Mouse (Mus musculus): ENCODE results near the gene Pld3. TPM values are rescaled to one million over a fixed set of nuclear protein-coding genes. Genes with fewer than 3 reads are reported as not detected.
A peak's percentile ranks its signal among the peaks of the same experiment; 100 is the strongest.

Pld3 gene
- polyA plus RNA-seq, 1 experiment = 50.8 TPM

- TF ChIP-seq POLR2A (IDR thresholded peaks at IDR 0.05; ENCODE audit: insufficient read depth, low read length) (no peak), CTCF (IDR thresholded peaks at IDR 0.05; ENCODE audit: low read depth, low read length) (no peak), EP300 (IDR thresholded peaks at IDR 0.05; ENCODE audit: insufficient read depth, low read depth, low read length) (no peak)
- Histone ChIP-seq H3K4me1 (ENCODE audit: control insufficient read depth, insufficient read depth, low read length) (peaks cover 3% of the 10 kb centered on the region), H3K9me3 (replicated peaks; ENCODE audit: control insufficient read depth, insufficient read depth, low read length, poor library complexity, severe bottlenecking) (no peaks in the 10 kb centered on the region), H3K9ac (ENCODE audit: low read depth, poor library complexity, severe bottlenecking) (peak overlapping the region; percentile 72), H3K36me3 (ENCODE audit: control insufficient read depth, insufficient read depth, low read length, poor library complexity, severe bottlenecking) (peaks cover 3% of the 10 kb centered on the region; the same call in 1 of the 2 replicates), H3K27me3 (ENCODE audit: control insufficient read depth, insufficient read depth, low read length, poor library complexity, severe bottlenecking) (no peaks in the 10 kb centered on the region), H3K4me3 (ENCODE audit: low read depth, low read length) (peak overlapping the region; percentile 71), H3K27ac (ENCODE audit: insufficient read depth, low read length) (peak overlapping the region; percentile 83; the same call in 1 of the 2 replicates)
These were observed 40.1 kb upstream of the Pld3 start for GRCm38 (mm10) chr7:27592934-27593645.

- Histone ChIP-seq H3K27me3 (ENCODE audit: control insufficient read depth, insufficient read depth, low read length, poor library complexity, severe bottlenecking) (no peaks in the 10 kb centered on the region), H3K27ac (ENCODE audit: insufficient read depth, low read length) (peak overlapping the region; percentile 83), H3K4me3 (ENCODE audit: low read depth, low read length) (peak overlapping the region; percentile 71), H3K36me3 (ENCODE audit: control insufficient read depth, insufficient read depth, low read length, poor library complexity, severe bottlenecking) (peaks cover 3% of the 10 kb centered on the region; the same call in 1 of the 2 replicates), H3K9me3 (replicated peaks; ENCODE audit: control insufficient read depth, insufficient read depth, low read length, poor library complexity, severe bottlenecking) (no peaks in the 10 kb centered on the region), H3K4me1 (ENCODE audit: control insufficient read depth, insufficient read depth, low read length) (peaks cover 3% of the 10 kb centered on the region), H3K9ac (ENCODE audit: low read depth, poor library complexity, severe bottlenecking) (peak overlapping the region; percentile 72)
- TF ChIP-seq CTCF (IDR thresholded peaks at IDR 0.05; ENCODE audit: low read depth, low read length) (no peak), POLR2A (IDR thresholded peaks at IDR 0.05; ENCODE audit: insufficient read depth, low read length) (no peak), EP300 (IDR thresholded peaks at IDR 0.05; ENCODE audit: insufficient read depth, low read depth, low read length) (no peak)
These were observed 39.4 kb upstream of the Pld3 start for GRCm38 (mm10) chr7:27592217-27592929.

GRCm38 (mm10) chr7:27591266-27592216 is 38.5 kb upstream of the Pld3 start, which contains the start of gene Akt2:
TSS of gene Akt2 (plus strand) at chr7:27591552.
- Histone ChIP-seq H3K27me3 (ENCODE audit: control insufficient read depth, insufficient read depth, low read length, poor library complexity, severe bottlenecking) (no peaks in the 10 kb centered on the region), H3K36me3 (ENCODE audit: control insufficient read depth, insufficient read depth, low read length, poor library complexity, severe bottlenecking) (peaks cover 3% of the 10 kb centered on the region; the same call in 1 of the 2 replicates), H3K9me3 (replicated peaks; ENCODE audit: control insufficient read depth, insufficient read depth, low read length, poor library complexity, severe bottlenecking) (no peaks in the 10 kb centered on the region), H3K9ac (ENCODE audit: low read depth, poor library complexity, severe bottlenecking) (peak within 1 kb of the TSS; percentile 72), H3K4me3 (ENCODE audit: low read depth, low read length) (peak within 1 kb of the TSS; percentile 71), H3K27ac (ENCODE audit: insufficient read depth, low read length) (peak within 1 kb of the TSS; percentile 83), H3K4me1 (ENCODE audit: control insufficient read depth, insufficient read depth, low read length) (peaks cover 3% of the 10 kb centered on the region)
- TF ChIP-seq POLR2A (IDR thresholded peaks at IDR 0.05; ENCODE audit: insufficient read depth, low read length) (no peak), CTCF (IDR thresholded peaks at IDR 0.05; ENCODE audit: low read depth, low read length) (no peak), EP300 (IDR thresholded peaks at IDR 0.05; ENCODE audit: insufficient read depth, low read depth, low read length) (peak; percentile 52; the same call in 1 of the 2 replicates)

GRCm38 (mm10) chr7:27590566-27591213 is 37.7 kb upstream of the Pld3 start:
- TF ChIP-seq POLR2A (IDR thresholded peaks at IDR 0.05; ENCODE audit: insufficient read depth, low read length) (no peak), EP300 (IDR thresholded peaks at IDR 0.05; ENCODE audit: insufficient read depth, low read depth, low read length) (no peak), CTCF (IDR thresholded peaks at IDR 0.05; ENCODE audit: low read depth, low read length) (no peak)
- Histone ChIP-seq H3K27ac (ENCODE audit: insufficient read depth, low read length) (peak overlapping the region; percentile 64), H3K9me3 (replicated peaks; ENCODE audit: control insufficient read depth, insufficient read depth, low read length, poor library complexity, severe bottlenecking) (no peaks in the 10 kb centered on the region), H3K4me3 (ENCODE audit: low read depth, low read length) (no peak overlapping the region), H3K36me3 (ENCODE audit: control insufficient read depth, insufficient read depth, low read length, poor library complexity, severe bottlenecking) (peaks cover 3% of the 10 kb centered on the region; the same call in 1 of the 2 replicates), H3K4me1 (ENCODE audit: control insufficient read depth, insufficient read depth, low read length) (peaks cover 3% of the 10 kb centered on the region), H3K9ac (ENCODE audit: low read depth, poor library complexity, severe bottlenecking) (peak overlapping the region; percentile 72), H3K27me3 (ENCODE audit: control insufficient read depth, insufficient read depth, low read length, poor library complexity, severe bottlenecking) (no peaks in the 10 kb centered on the region)

DNA sequence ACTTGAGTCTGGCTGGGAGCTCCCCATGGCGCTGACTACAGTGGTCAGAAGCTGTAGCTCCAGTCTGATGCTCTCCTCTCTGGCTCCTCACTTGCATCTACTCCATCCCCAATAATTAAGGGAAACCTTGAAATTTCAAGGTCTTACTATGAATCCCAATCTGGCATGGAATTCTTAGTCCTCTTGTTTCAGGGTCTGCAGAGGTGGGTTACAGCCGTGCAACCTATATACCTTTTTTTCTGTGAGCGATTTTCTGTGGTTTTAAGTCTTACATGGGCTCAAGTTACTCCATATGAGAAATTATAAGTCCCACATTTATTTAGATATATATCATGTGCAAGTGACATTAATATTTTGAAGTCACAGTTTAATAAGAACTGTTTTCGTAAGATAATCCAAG is 37.1 kb upstream of the Pld3 start:
- H3K27ac ChIP-seq (ENCODE audit: insufficient read depth, low read length) = no peak overlapping the region
- peaks cover 3% of the 10 kb centered on the region for H3K4me1 ChIP-seq (ENCODE audit: control insufficient read depth, insufficient read depth, low read length)
- H3K9ac ChIP-seq (ENCODE audit: low read depth, poor library complexity, severe bottlenecking) = no peak overlapping the region
- no peaks in the 10 kb centered on the region for H3K9me3 ChIP-seq (replicated peaks; ENCODE audit: control insufficient read depth, insufficient read depth, low read length, poor library complexity, severe bottlenecking)
- peaks cover 5% of the 10 kb centered on the region; the same call in 1 of the 2 replicates for H3K36me3 ChIP-seq (ENCODE audit: control insufficient read depth, insufficient read depth, low read length, poor library complexity, severe bottlenecking)
- no peak overlapping the region for H3K4me3 ChIP-seq (ENCODE audit: low read depth, low read length)
- TF ChIP-seq EP300 (IDR thresholded peaks at IDR 0.05; ENCODE audit: insufficient read depth, low read depth, low read length) = no peak
- TF ChIP-seq CTCF (IDR thresholded peaks at IDR 0.05; ENCODE audit: low read depth, low read length) = no peak
- no peak for TF ChIP-seq POLR2A (IDR thresholded peaks at IDR 0.05; ENCODE audit: insufficient read depth, low read length)
- no peaks in the 10 kb centered on the region for H3K27me3 ChIP-seq (ENCODE audit: control insufficient read depth, insufficient read depth, low read length, poor library complexity, severe bottlenecking)

All from ES-Bruce4 (cell line).